Mouse (Mus musculus): ENCODE results near the gene Rbm18. TPM values are rescaled to one million over a fixed set of nuclear protein-coding genes. Genes with fewer than 3 reads are reported as not detected.
"Not testable (repeated sequence)": the region's sequence is repeated elsewhere in the genome, so short reads cannot be mapped to it uniquely, and the experiment has no call there.

Gene Rbm18
- 16.5 and 22.1 TPM in 2 replicates for total RNA-seq (2012; rRNA removed)

GRCm38 (mm10) chr2:36136300-36136941, at the start of gene Rbm18, which contains the start of gene Mrrf:
Gene Rbm18, minus strand, starts transcription at chr2:36136773.
Gene Mrrf, plus strand, starts transcription at chr2:36136389.
- TF ChIP-seq MAFK (IDR thresholded peaks at IDR 0.05; ENCODE audit: insufficient read depth, low read depth, low read length): no peak
- TF ChIP-seq ZC3H11A (IDR thresholded peaks at IDR 0.05; ENCODE audit: borderline replicate concordance, low read depth, low read length): no peak
- peak; percentile 76; the same call in 1 of the 2 replicates for TF ChIP-seq HCFC1 (IDR thresholded peaks at IDR 0.05; ENCODE audit: borderline replicate concordance, insufficient read depth, low read length)
- TF ChIP-seq ZNF384 (IDR thresholded peaks at IDR 0.05; ENCODE audit: low read depth, low read length): no peak
- no peak for TF ChIP-seq CHD2 (IDR thresholded peaks at IDR 0.05; ENCODE audit: low read depth, low read length)
- Histone ChIP-seq H3K9ac (ENCODE audit: insufficient read depth, low read depth, low read length, poor library complexity, severe bottlenecking) (peak within 1 kb of the TSS; percentile 96), H3K36me3 (ENCODE audit: control insufficient read depth, insufficient read depth, low read length, poor library complexity, severe bottlenecking) (peaks cover 2% of the 10 kb centered on the region; the same call in 1 of the 2 replicates), H3K9me3 (ENCODE audit: control insufficient read depth, insufficient read depth, low read depth, low read length) (no peaks in the 10 kb centered on the region), H3K4me1 (ENCODE audit: control insufficient read depth in 2 of 2, insufficient read depth in 2 of 2, low read length in 2 of 2, poor library complexity in 1 of 2) (no peaks in the 10 kb centered on the region), H3K27ac (ENCODE audit: insufficient read depth, low read depth, low read length, poor library complexity, severe bottlenecking) (peak within 1 kb of the TSS; percentile 54; the same call in 1 of the 2 replicates), H3K4me3 (ENCODE audit: insufficient read depth in 1 of 2, low read depth in 1 of 2, low read length in 2 of 2, poor library complexity in 1 of 2, severe bottlenecking in 1 of 2) (peak within 1 kb of the TSS; percentile 91 to 96)
- in situ Hi-C loops (cut with MboI; ENCODE audit: low sequenced_read_pairs in 2 of 2, unreplicated experiment in 2 of 2): no loop called here
- DNase-seq (ENCODE audit: low read depth, low spot score): peak; percentile 78

- in situ Hi-C loops (cut with MboI; ENCODE audit: low sequenced_read_pairs in 2 of 2, unreplicated experiment in 2 of 2): no loop called here
- Histone ChIP-seq H3K27ac (ENCODE audit: insufficient read depth, low read depth, low read length, poor library complexity, severe bottlenecking) (no peak overlapping the region), H3K4me3 (ENCODE audit: insufficient read depth in 1 of 2, low read depth in 1 of 2, low read length in 2 of 2, poor library complexity in 1 of 2, severe bottlenecking in 1 of 2) (no peak overlapping the region), H3K4me1 (ENCODE audit: control insufficient read depth in 2 of 2, insufficient read depth in 2 of 2, low read length in 2 of 2, poor library complexity in 1 of 2) (0 out of 4 replicates have a peak, but pooled peaks cover 1 to 2% of the 10 kb centered on the region in 2 experiments), H3K9me3 (ENCODE audit: control insufficient read depth, insufficient read depth, low read depth, low read length) (no peaks in the 10 kb centered on the region), H3K36me3 (ENCODE audit: control insufficient read depth, insufficient read depth, low read length, poor library complexity, severe bottlenecking) (peaks cover 2% of the 10 kb centered on the region; the same call in 1 of the 2 replicates), H3K9ac (ENCODE audit: insufficient read depth, low read depth, low read length, poor library complexity, severe bottlenecking) (no peak overlapping the region)
- no peak for DNase-seq (ENCODE audit: low read depth, low spot score)
- TF ChIP-seq HCFC1 (IDR thresholded peaks at IDR 0.05; ENCODE audit: borderline replicate concordance, insufficient read depth, low read length) (no peak), ZC3H11A (IDR thresholded peaks at IDR 0.05; ENCODE audit: borderline replicate concordance, low read depth, low read length) (no peak), CHD2 (IDR thresholded peaks at IDR 0.05; ENCODE audit: low read depth, low read length) (no peak), ZNF384 (IDR thresholded peaks at IDR 0.05; ENCODE audit: low read depth, low read length) (no peak), MAFK (IDR thresholded peaks at IDR 0.05; ENCODE audit: insufficient read depth, low read depth, low read length) (no peak)
These were observed 48.3 kb upstream of the Rbm18 start for GRCm38 (mm10) chr2:36184876-36185275.

- H3K9me3 ChIP-seq (ENCODE audit: control insufficient read depth, insufficient read depth, low read depth, low read length): no peaks in the 10 kb centered on the region
- H3K4me1 ChIP-seq (ENCODE audit: control insufficient read depth in 2 of 2, insufficient read depth in 2 of 2, low read length in 2 of 2, poor library complexity in 1 of 2): 0 out of 4 replicates have a peak, but pooled peaks cover 2 to 4% of the 10 kb centered on the region in 2 experiments
- no peak overlapping the region for H3K9ac ChIP-seq (ENCODE audit: insufficient read depth, low read depth, low read length, poor library complexity, severe bottlenecking)
- H3K27ac ChIP-seq (ENCODE audit: insufficient read depth, low read depth, low read length, poor library complexity, severe bottlenecking): no peak overlapping the region
- no peak overlapping the region for H3K4me3 ChIP-seq (ENCODE audit: insufficient read depth in 1 of 2, low read depth in 1 of 2, low read length in 2 of 2, poor library complexity in 1 of 2, severe bottlenecking in 1 of 2)
- no peak for TF ChIP-seq ZC3H11A (IDR thresholded peaks at IDR 0.05; ENCODE audit: borderline replicate concordance, low read depth, low read length)
- no peak for TF ChIP-seq ZNF384 (IDR thresholded peaks at IDR 0.05; ENCODE audit: low read depth, low read length)
- TF ChIP-seq CHD2 (IDR thresholded peaks at IDR 0.05; ENCODE audit: low read depth, low read length): no peak
- H3K36me3 ChIP-seq (ENCODE audit: control insufficient read depth, insufficient read depth, low read length, poor library complexity, severe bottlenecking): peaks cover 2% of the 10 kb centered on the region; the same call in 1 of the 2 replicates
- DNase-seq (ENCODE audit: low read depth, low spot score): no peak
- in situ Hi-C loops (cut with MboI; ENCODE audit: low sequenced_read_pairs in 2 of 2, unreplicated experiment in 2 of 2): no loop called here
These were observed 47.6 kb upstream of the Rbm18 start for GRCm38 (mm10) chr2:36184192-36184591.

- Histone ChIP-seq H3K9ac (ENCODE audit: insufficient read depth, low read depth, low read length, poor library complexity, severe bottlenecking) (no peak overlapping the region), H3K27ac (ENCODE audit: insufficient read depth, low read depth, low read length, poor library complexity, severe bottlenecking) (no peak overlapping the region), H3K36me3 (ENCODE audit: control insufficient read depth, insufficient read depth, low read length, poor library complexity, severe bottlenecking) (no peaks in the 10 kb centered on the region; the same call in 1 of the 2 replicates), H3K4me3 (ENCODE audit: insufficient read depth in 1 of 2, low read depth in 1 of 2, low read length in 2 of 2, poor library complexity in 1 of 2, severe bottlenecking in 1 of 2) (no peak overlapping the region), H3K9me3 (ENCODE audit: control insufficient read depth, insufficient read depth, low read depth, low read length) (no peaks in the 10 kb centered on the region), H3K4me1 (ENCODE audit: control insufficient read depth in 2 of 2, insufficient read depth in 2 of 2, low read length in 2 of 2, poor library complexity in 1 of 2) (0 out of 4 replicates have a peak, but pooled peaks cover 2 to 4% of the 10 kb centered on the region in 2 experiments)
- TF ChIP-seq ZNF384 (IDR thresholded peaks at IDR 0.05; ENCODE audit: low read depth, low read length): no peak
- no peak for TF ChIP-seq MAFK (IDR thresholded peaks at IDR 0.05; ENCODE audit: insufficient read depth, low read depth, low read length)
- no peak for TF ChIP-seq HCFC1 (IDR thresholded peaks at IDR 0.05; ENCODE audit: borderline replicate concordance, insufficient read depth, low read length)
- no peak for TF ChIP-seq CHD2 (IDR thresholded peaks at IDR 0.05; ENCODE audit: low read depth, low read length)
- no peak for TF ChIP-seq ZC3H11A (IDR thresholded peaks at IDR 0.05; ENCODE audit: borderline replicate concordance, low read depth, low read length)
- DNase-seq (ENCODE audit: low read depth, low spot score): no peak
- in situ Hi-C loops (cut with MboI; ENCODE audit: low sequenced_read_pairs in 2 of 2, unreplicated experiment in 2 of 2): no loop called here
These were observed 46.7 kb upstream of the Rbm18 start for GRCm38 (mm10) chr2:36183278-36183677.

GRCm38 (mm10) chr2:36181587-36182368, 45.2 kb upstream of the Rbm18 start:
- H3K4me3 ChIP-seq (ENCODE audit: insufficient read depth in 1 of 2, low read depth in 1 of 2, low read length in 2 of 2, poor library complexity in 1 of 2, severe bottlenecking in 1 of 2); H3K9me3 ChIP-seq (ENCODE audit: control insufficient read depth, insufficient read depth, low read depth, low read length); H3K4me1 ChIP-seq (ENCODE audit: control insufficient read depth in 2 of 2, insufficient read depth in 2 of 2, low read length in 2 of 2, poor library complexity in 1 of 2); in situ Hi-C loops (cut with MboI; ENCODE audit: low sequenced_read_pairs in 2 of 2, unreplicated experiment in 2 of 2); H3K27ac ChIP-seq (ENCODE audit: insufficient read depth, low read depth, low read length, poor library complexity, severe bottlenecking); H3K9ac ChIP-seq (ENCODE audit: insufficient read depth, low read depth, low read length, poor library complexity, severe bottlenecking); DNase-seq (ENCODE audit: low read depth, low spot score); H3K36me3 ChIP-seq (ENCODE audit: control insufficient read depth, insufficient read depth, low read length, poor library complexity, severe bottlenecking): not testable (repeated sequence)
